Mouse (Mus musculus) spleen, postnatal 4 days (tissue): ENCODE measurements around the gene Cdk11b.
A peak's percentile ranks its signal among the peaks of the same experiment; 100 is the strongest.
"Not testable (repeated sequence)": the region's sequence is repeated elsewhere in the genome, so short reads cannot be mapped to it uniquely, and the experiment has no call there.

Experiments used
- DNase-seq, 2 experiments: peaks; one replicate each; pipeline ENCODE4 v3.0.0; 2022; ENCODE audit warnings: low spot score in 2 of 2

The Cdk11b gene

DNA sequence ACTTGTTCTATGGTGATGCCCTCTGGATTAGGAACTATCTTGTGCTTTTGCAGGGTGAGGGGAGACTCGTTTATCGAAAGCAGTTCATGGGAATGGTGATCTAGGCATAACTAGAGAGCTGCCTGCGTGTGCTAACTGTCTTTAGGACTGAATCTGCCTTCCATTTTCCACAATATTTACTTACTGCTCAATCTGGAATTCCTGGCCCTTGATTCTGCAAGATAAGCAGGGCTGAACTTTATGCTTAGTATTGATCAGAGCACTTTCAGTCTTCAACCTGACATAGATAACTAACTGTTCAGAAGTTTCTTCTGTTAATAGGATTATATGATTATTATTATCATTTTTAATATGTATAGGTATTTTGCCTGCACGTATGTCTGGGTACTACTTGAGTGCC lies 19.5 kb upstream of the Cdk11b start:
- no peak for DNase-seq

DNA sequence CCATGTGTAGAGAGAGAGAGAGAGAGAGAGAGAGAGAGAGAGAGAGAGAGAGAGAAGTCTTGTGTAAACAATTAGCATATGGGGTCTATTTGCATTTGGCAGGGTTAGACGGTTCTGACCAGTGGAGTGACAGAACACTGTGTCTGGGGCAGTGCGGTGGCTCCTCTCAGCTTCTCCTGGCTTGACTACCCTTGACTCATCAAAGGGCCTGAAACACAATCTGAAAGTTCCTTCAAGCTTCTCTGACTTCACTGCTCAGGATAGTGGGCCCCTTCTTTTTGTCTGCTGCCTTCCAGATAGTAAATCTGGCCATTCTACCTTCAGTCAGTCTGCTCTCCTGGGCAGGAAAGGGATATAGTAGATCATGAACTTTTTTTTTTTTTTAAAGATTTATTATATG lies 17.8 kb upstream of the Cdk11b start:
- DNase-seq: no peak

DNA sequence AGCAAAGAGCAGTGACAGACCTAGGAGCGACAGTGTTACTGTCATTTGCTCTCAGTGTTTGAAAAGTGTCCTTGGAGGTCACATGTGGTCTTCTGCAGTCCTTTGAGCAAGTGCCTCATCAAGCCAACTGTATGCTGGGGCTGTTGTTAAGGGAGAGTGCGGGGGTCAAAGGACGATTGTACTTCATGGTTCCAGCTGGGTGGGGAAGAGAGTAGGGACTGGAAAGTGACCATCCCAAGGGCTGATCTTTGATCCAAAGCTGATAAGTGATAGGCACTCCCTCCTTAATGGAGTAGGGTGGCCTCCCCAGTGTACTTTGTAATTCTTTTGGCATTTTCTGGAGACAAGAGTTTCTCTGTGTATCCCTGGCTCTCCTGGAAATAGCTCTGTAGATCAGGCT lies 12.8 kb upstream of the Cdk11b start:
- no peak for DNase-seq

DNA sequence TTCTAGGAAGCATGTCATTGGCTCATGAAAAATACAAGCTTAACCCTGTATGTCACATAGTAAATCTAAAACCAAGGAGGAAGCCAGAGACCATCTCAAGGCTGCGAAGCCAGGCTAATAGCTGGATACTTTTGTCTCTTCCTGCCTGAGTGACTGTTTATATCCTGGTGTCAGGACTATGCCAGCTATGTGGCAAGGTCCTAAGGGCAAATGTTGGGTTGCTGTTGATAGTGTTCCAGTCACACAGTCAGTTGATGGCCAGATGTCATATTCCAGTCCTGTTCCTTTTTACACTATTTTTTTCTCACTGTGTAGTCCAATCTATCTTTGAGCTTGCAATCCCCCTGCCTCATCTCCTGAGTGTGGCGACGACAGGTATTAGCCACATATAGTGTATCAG lies 11.4 kb upstream of the Cdk11b start:
- DNase-seq: no peak

DNA sequence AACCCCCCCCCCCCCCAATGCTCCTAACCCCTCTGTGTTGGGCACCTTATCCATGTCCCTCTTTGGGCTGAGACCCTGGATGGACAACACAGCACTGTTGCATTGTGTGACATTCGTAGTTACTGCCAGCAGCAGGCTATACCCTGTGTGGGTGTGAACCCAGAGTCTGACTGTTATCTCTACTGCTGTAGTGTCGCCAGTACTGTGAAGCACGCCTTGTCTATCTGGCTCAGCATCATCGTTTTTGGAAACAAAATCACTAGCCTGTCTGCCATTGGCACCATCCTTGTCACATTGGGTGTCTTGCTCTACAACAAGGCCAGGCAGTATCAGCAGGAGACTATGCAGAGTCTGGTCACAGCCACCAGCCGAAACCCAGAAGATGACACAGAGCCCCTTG lies 6.3 kb upstream of the Cdk11b start:
- no peak for DNase-seq

DNA sequence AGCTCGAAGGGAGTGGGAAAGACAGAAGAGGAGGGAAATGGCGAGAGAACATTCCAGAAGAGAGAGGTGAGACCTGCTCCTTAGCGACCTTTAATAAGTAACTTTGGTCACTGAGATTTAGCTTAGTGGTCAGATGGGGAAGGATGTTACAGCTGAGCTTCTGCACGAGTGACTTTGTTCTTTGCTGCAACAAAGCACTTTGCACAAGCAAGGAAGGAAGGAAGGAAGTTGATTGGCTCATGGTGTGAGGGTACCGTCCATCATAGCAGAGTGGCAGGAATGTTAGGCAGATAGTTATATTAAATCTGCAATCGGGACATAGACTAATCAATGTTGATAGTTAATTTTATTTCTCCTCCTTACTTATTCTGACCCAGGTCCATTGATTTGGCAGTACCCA lies 5.6 kb downstream of the Cdk11b start:
- no peak for DNase-seq

DNA sequence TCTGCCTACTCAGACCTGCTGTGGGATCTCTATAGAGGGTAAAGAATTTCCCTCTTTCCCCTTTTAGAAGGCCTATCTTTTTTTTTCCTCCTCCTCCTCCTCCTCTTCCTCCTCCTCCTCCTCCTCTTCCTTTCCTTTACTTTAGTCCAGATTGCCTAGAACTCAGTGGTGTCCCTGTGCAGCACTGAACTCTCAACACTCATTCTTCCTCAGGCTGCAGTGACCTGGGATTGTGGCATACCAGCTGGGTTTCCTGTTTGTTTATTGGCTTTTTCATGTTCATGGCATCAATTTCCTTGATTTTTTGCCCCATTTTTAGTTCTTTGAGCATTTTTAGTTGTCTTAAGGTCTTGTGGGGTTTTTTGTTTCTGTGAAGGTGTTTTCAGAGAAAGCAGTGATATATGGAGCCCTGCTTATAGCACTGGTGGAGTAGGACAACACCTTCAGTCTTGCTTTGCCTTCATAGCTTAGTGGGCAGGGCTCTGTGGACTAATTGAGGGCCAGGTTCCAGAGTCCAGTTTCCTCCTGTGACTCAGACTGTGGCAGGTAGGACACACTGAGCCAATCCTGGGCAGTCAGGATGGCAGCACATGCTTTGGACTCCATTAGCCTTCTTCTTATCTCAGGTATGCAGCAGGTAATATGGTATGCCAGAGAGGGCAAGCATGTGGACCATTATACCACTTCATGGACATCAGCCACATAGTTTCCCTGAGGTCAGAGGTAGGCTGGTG lies 11.3 kb downstream of the Cdk11b start:
- no peak for DNase-seq

DNA sequence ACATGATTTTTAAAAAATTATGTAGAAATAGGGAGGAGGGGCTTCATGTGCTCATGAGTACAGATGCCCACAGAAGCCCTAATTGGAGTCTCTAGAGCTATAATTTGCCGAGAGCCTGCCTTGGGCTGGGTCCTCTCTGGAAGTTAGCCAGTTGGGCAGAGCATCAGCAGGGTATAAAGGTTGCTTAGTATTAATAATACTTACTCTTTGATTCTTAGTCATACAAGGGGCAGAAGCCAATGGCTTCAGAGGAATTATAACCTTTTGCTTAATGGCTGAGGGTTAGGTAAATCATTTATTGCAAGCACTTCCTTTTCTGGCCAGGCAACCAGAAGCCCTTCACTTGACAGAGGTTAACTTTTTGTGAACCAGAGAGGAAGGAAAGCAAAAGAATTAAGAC lies 18.9 kb downstream of the Cdk11b start:
- no peak for DNase-seq

DNA sequence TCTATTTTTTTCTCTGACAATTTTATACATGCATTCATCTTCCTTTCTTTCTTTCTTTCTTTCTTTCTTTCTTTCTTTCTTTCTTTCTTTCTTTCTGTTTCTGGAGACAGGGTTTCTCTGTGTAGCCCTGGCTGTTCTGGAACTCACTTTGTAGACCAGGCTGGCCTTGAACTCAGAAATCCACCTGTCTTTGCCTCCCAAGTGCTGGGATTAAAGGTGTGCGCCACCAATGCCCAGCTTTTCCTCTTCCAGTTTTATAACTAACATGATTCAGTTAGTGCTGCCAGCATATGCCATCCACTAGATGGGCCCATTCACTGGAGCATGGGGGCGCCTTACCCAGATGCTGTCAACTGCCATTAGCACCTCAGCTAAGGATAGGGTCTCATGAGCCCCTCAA lies 20.7 kb downstream of the Cdk11b start, which contains the start of gene Gm10563:
Gm10563 (minus strand) TSS at position 101 of the 400 bp plus-strand sequence.
- DNase-seq: not testable (repeated sequence)

DNA sequence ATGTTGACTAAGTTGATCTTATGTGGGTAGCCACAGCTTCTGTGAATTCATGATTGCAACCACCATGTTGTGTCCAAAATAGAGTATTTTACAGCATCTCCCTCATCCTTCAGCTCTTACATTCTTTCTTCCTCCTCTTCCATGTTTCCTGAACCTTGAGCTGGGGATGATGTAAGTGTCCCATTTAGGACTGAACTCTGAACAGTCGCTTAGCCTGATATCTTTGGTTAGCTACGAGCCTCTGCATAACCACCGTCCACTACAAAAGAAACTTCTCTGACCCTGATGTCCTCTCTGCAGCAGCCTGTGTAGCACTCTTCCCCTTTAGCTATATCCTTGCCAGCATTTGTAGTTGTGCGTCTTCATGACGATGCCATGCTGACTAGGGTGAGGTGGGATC lies 21.1 kb downstream of the Cdk11b start:
- DNase-seq: no peak

DNA sequence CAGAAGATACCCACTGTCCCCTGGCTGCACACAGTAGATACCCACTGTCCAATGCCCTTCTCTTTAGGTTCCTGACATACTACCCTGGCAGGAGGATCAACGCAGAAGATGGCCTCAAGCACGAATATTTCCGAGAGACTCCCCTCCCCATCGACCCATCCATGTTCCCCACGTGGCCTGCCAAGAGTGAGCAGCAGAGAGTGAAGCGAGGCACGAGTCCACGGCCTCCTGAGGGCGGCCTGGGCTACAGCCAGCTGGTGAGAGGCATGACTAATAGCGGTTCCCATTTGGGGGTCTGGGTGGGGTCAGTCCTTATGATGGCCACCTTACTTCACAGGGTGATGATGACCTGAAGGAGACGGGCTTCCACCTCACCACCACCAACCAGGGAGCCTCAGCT lies 24.7 kb downstream of the Cdk11b start:
- no peak for DNase-seq

DNA sequence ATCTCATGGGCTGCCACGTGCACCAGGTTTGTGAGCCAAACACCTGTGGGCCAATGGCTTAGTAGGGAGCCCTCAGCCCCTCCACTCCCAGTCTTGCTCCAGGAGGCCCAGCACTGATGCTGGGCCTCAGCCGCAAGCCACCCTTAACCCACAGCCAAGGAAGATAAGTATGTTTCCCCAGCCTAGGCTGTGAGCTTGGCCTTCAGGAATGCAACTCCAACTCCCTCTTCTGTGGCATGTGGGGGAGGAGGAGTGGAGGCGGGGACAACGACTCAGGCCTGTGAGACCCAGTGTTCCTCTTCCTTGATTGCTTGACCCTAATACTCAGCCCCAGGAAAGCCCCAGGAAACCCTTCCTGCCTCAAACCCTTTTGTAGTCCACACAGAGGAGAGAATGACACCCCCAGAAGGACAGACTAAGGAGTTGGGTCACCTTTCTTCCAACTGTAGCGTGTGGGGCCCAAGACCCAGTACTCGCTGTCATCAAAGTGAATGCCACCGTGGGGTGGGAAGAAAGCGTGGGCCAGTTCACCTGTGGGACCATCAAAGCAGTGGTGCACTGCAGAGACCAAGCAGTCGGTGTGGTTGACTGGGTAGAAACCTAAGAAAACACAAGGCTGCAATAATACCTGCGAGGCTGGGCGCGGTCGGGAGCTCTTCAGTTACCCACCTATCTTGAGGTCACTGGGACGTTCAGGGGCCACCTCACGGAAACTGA lies 27.1 kb downstream of the Cdk11b start:
- DNase-seq: peak in 1 of 2 experiments; percentile 16

DNA sequence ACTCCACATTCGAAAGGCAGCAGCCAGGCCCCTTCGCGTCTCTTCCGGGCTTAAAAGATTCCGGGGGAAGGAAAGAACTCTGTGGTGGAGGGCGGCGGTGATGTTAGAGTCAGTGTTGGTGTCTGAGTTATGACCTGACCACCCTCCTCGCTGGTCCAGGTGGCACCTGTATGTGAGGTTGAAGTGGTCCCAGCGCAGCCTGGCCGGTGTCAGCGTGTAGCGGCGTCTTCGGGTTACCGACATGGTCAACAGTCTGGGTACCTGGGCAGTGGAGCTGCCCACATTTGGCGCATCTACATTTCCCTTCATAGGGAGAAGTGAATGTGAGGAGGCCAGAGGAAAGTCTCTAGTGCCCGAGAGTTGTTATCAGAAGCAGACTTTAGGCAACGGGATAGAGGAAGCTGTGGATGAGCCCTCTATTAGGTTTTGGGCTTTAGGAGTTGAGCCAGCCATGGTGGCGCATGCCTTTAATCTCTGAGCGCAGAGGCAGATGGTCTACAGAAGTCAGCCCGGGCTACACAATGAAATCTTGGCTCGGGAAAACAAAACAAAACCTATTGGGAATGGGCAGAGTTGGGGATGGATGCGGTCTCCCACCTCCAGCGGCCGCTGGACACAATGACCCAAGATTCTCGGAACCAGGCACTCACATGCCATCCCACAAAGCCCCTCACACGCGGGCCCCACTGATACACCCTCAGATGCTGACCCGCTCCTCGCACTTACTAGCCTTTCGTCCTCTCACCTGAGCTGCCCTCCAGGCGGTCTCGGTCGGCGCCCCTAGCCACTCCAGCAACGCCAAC lies 27.8 kb downstream of the Cdk11b start:
- DNase-seq: no peak

DNA sequence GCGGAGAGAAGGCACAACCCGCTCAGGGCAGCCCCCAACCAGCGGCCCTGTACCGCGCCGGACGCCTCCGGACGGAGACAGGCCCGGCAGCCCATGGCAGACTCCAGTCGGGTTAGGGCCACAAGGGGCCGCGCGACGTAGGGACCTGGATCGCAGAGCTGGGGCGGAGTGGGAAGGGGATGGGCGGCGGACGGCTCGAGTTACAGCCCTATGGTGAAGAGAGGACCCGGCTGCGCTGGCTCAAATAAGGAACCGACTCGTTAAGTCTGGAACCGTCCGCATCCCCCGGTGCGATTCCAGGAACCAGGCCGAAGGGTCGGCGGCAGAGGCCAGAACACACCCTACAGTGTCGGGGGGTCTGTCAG lies 28.4 kb downstream of the Cdk11b start, which contains the start of gene Mmp23:
Mmp23 (minus strand) TSS at position 299 of the 365 bp plus-strand sequence.
- DNase-seq: peak; percentile 16 to 68

DNA sequence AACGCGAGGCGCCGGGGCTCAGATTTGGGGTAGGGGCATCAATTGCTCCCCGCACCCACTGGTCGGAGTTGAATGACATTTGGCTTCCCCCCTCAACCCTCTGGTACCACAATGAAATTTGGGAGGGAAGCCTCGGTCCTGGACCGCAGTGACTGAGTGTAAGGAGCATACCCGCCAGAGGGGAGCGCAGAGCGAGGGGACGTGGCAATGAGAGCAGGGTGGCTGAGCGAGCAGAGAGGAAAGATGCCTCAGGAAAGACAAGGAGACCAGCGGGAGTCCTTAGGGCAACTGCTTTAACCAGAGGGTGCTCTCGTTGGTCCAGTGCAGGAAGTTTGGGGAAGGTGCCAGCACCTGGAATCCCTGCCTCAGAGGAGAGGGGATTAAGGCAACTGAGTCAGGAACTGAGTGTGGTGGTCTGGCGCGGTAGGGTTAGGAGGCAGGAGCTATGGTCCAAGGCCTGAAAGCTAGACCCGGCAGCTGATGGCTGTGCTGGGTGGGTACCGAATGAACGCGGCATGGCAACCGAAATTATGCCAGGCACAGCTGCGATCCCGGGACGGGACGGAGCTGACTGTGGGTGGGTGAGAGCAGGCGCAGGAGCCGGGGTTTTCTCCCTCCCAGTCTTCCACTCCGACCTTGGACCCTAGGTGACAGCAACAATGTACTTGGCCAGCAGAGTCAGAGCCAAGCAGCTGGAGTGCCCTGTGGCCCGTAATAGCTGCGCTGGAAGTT lies 29.0 kb downstream of the Cdk11b start:
- DNase-seq: no peak

DNA sequence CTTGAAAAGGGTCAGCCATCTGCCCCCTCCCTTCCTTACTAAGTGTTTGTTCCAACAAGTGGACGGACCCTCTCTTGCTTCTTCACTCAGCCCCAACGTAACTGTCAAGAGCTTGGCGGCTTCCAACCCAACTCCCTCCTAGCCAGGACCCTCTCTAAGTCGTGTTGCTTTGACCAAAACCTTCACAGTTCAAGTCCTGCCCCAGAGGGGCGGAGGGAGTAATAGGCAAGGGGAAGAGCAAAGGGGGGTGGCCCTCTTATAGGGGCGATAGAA lies 29.5 kb downstream of the Cdk11b start:
- no peak for DNase-seq

DNA sequence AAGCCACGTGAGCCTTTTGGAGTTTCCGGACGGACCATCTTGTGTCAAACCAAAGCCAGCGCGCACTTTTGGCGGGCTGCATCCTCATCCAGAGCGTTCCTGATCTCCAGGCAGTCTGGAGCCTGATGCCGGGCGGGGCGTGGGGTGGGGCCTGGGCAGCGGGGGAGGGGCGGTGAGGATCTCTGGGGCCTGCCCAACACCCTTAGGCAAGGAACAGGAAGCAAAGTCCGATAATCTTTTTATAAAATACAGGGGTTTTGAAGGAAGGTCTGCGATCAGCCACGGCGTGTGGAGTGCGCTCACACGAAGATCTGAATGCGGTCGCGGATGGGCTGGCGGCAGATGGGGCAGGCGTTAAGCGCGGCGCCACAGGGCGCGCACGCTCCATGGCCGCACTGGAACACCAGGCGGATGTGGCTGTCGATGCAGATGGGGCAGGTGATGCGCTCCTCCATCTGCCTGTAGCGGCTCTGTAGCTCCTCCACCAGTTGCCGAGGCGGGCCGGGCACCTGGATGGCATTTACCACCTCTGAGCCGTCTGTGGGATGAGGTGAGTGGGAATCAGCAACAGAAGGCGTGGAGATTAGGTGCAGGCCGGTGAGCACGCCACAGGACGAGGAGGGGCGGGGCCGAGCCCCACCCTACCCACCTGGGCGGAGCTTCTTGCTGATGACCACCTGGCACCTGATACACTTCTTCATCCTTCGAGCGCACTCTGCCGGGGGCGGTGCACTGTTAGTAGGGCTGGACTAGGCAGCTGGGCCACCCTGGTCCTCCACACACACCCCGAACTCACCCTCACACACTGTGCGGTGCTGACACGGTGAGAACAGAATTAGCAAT lies 30.0 kb downstream of the Cdk11b start:
- peak; percentile 23 to 65 for DNase-seq

DNA sequence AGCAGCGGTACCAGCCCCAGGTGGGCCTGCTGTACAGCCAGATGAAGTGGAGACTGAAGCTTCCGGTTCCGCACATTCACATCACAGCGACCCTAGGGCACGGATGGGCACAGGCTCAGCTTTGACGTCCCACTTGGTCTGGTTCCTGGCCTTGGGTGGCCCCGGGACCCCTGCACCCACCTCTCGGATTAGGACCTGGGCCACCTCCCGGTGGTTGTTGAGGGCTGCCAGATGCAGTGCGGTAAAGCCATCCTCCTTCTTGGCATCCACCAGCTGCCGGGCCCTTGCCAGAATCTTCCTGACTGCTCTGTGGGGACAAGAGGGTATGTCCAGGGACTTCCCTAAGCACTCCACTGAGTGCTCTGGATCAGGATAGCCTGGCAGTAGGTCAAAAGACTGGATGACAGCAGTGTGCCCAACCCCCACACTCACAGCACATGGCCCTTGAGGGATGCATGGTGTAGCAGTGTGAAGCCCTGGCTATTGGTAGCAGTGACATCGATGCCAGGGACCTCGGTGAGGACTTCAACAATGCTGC lies 31.6 kb downstream of the Cdk11b start:
- DNase-seq: no peak

DNA sequence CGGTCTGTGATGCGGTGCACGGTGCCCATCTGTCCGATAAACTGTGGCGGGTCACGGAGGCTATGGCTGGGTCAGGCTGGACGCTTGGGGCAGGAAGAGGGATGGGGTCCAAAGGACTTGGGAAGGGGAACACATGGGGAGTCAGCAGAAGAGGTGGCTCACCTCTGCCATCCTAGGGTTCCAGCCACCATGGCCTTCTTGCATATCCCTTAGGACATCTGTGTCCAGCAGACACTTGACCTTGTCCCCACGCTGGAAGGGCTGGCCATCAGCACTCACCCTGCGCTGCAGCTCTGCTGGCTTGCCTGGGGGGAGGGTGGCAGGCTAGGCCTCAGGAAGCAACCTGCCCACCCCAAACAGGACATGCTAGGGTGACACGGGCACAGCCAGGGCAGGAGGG lies 34.3 kb downstream of the Cdk11b start:
- no peak for DNase-seq

DNA sequence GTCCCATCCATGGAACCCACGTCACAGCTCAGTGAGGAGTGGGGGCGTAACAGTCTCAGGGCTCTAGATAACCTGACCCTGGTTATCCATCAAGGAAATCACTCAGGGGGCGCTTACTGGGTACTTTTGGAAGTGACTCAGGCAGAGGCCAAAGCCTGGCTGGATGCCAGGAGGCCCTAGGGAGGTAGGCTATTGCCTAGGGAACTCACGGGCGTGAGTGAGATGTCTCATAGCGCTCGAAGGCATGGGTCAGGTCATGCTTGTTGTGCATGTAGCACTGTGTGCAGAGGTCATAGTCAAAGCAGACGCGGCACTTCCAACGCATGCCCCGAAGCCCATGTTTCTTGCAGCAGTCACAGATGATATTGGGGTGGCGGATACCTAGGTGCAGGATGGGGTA lies 36.0 kb downstream of the Cdk11b start:
- DNase-seq: no peak

DNA sequence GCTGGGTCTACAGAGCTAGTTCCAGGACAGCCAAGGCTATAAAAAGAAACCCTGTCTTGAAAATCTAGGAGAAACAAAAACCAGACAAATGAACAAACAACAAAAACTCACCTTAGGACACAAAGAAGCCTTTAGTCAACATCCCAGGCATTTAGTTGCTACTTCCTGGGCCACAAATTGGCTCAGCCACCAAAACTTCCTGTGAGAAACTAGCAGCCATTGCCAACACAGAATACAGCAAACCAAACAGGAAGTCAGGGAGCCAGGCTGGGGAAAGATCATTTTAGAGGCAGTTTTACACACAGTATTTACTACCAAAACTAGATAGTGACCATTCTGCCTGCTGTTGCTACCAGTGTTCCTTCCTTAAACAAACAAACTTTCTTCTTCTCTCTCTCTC lies 42.2 kb downstream of the Cdk11b start:
- no peak for DNase-seq
